Mouse (Mus musculus) embryonic fibroblast, embryonic 13.5 days (primary cell): ENCODE results near the gene Gm2a.

ENCODE experiments used
- CTCF ChIP-seq: IDR thresholded peaks from 2 replicates; pipeline ENCODE4 v1.5.1; 2011; ENCODE audit warnings: mild to moderate bottlenecking, control low read depth, low read length, moderate library complexity, borderline replicate concordance; ENCODE audit not compliant: insufficient read depth
- POLR2A ChIP-seq: IDR thresholded peaks from 2 replicates; pipeline ENCODE4 v1.6.1; 2011; ENCODE audit warnings: low read depth, mild to moderate bottlenecking, control low read depth, low read length, moderate library complexity

GRCm38 (mm10) chr11:55133204-55133603 is 35.3 kb downstream of the Gm2a start:
- no peak for TF ChIP-seq POLR2A
- TF ChIP-seq CTCF, result no peak
